Mouse (Mus musculus): ENCODE measurements around the gene Mcat. TPM values are rescaled to one million over a fixed set of nuclear protein-coding genes. Genes with fewer than 3 reads are reported as not detected.

The Mcat gene
- polyA plus RNA-seq, 1 experiment from 2014 or later, result 44.9 TPM

GRCm38 (mm10) chr15:83563857-83564651 is 467 bp upstream of the Mcat start:
- Histone ChIP-seq H3K27me3 (ENCODE audit: control insufficient read depth, insufficient read depth, low read length) (no peaks in the 10 kb centered on the region), H3K27ac (replicated peaks; ENCODE audit: low read depth, low read length) (no peak overlapping the region), H3K9me3 (ENCODE audit: control insufficient read depth, low read length) (no peaks in the 10 kb centered on the region), H3K4me2 (ENCODE audit: low read depth, severe bottlenecking) (peak overlapping the region; percentile 99), H3K4me1 (ENCODE audit: control insufficient read depth, insufficient read depth, low read length) (peaks cover 14% of the 10 kb centered on the region), H3K4me3 (ENCODE audit: low read depth, low read length) (peak overlapping the region; percentile 42), H3K36me3 (ENCODE audit: control insufficient read depth, insufficient read depth, low read length) (no peaks in the 10 kb centered on the region), H3K9ac (ENCODE audit: low read length) (peak overlapping the region; percentile 67)
- peak; percentile 37; the same call in 1 of the 2 replicates for ATAC-seq (ENCODE audit: insufficient number of reproducible peaks, low FRiP score, low TSS enrichment, low read depth)
- peak; percentile 69 for DNase-seq (ENCODE audit: low spot score)
- 2% methylated on average over 27 of the region's 27 CpGs for WGBS

GRCm38 (mm10) chr15:83562626-83563270 is 839 bp downstream of the Mcat start:
- WGBS, result 36% methylated on average over 15 of the region's 15 CpGs
- ATAC-seq (ENCODE audit: insufficient number of reproducible peaks, low FRiP score, low TSS enrichment, low read depth), result no peak
- Histone ChIP-seq H3K4me3 (ENCODE audit: low read depth, low read length) (peak overlapping the region; percentile 14; the same call in 1 of the 2 replicates), H3K9me3 (ENCODE audit: control insufficient read depth, low read length) (no peaks in the 10 kb centered on the region), H3K4me2 (ENCODE audit: low read depth, severe bottlenecking) (peak overlapping the region; percentile 99), H3K27ac (replicated peaks; ENCODE audit: low read depth, low read length) (no peak overlapping the region), H3K36me3 (ENCODE audit: control insufficient read depth, insufficient read depth, low read length) (no peaks in the 10 kb centered on the region), H3K27me3 (ENCODE audit: control insufficient read depth, insufficient read depth, low read length) (no peaks in the 10 kb centered on the region), H3K9ac (ENCODE audit: low read length) (no peak overlapping the region; the same call in 1 of the 2 replicates), H3K4me1 (ENCODE audit: control insufficient read depth, insufficient read depth, low read length) (peaks cover 14% of the 10 kb centered on the region)
- DNase-seq (ENCODE audit: low spot score), result peak; percentile 68

GRCm38 (mm10) chr15:83560941-83561477 is 2.6 kb downstream of the Mcat start:
- 74% methylated on average over 5 of the region's 5 CpGs for WGBS
- H3K27me3 ChIP-seq (ENCODE audit: control insufficient read depth, insufficient read depth, low read length), result no peaks in the 10 kb centered on the region
- no peaks in the 10 kb centered on the region for H3K36me3 ChIP-seq (ENCODE audit: control insufficient read depth, insufficient read depth, low read length)
- no peak overlapping the region for H3K4me2 ChIP-seq (ENCODE audit: low read depth, severe bottlenecking)
- no peaks in the 10 kb centered on the region for H3K9me3 ChIP-seq (ENCODE audit: control insufficient read depth, low read length)
- H3K27ac ChIP-seq (replicated peaks; ENCODE audit: low read depth, low read length), result no peak overlapping the region
- H3K4me1 ChIP-seq (ENCODE audit: control insufficient read depth, insufficient read depth, low read length), result peaks cover 14% of the 10 kb centered on the region
- no peak for ATAC-seq (ENCODE audit: insufficient number of reproducible peaks, low FRiP score, low TSS enrichment, low read depth)
- H3K4me3 ChIP-seq (ENCODE audit: low read depth, low read length), result no peak overlapping the region
- H3K9ac ChIP-seq (ENCODE audit: low read length), result no peak overlapping the region
- no peak for DNase-seq (ENCODE audit: low spot score)

- peak; percentile 92 for DNase-seq (ENCODE audit: low spot score)
These were observed 8.2 kb downstream of the Mcat start for GRCm38 (mm10) chr15:83555161-83555974.

GRCm38 (mm10) chr15:83553831-83554230 is 9.8 kb downstream of the Mcat start:
- H3K4me1 ChIP-seq (ENCODE audit: control insufficient read depth, insufficient read depth, low read length), result no peaks in the 10 kb centered on the region
- ATAC-seq (ENCODE audit: insufficient number of reproducible peaks, low FRiP score, low TSS enrichment, low read depth), result no peak
- H3K9me3 ChIP-seq (ENCODE audit: control insufficient read depth, low read length), result no peaks in the 10 kb centered on the region
- peaks cover 7% of the 10 kb centered on the region for H3K36me3 ChIP-seq (ENCODE audit: control insufficient read depth, insufficient read depth, low read length)
- no peak overlapping the region for H3K9ac ChIP-seq (ENCODE audit: low read length)
- H3K27ac ChIP-seq (replicated peaks; ENCODE audit: low read depth, low read length), result no peak overlapping the region
- no peak overlapping the region for H3K4me2 ChIP-seq (ENCODE audit: low read depth, severe bottlenecking)
- no peak for DNase-seq (ENCODE audit: low spot score)
- no peaks in the 10 kb centered on the region for H3K27me3 ChIP-seq (ENCODE audit: control insufficient read depth, insufficient read depth, low read length)
- H3K4me3 ChIP-seq (ENCODE audit: low read depth, low read length), result no peak overlapping the region

More at GRCm38 (mm10) chr15:83555161-83555974, 8.2 kb downstream of the Mcat start:
- Histone ChIP-seq H3K36me3 (ENCODE audit: control insufficient read depth, insufficient read depth, low read length) (no peaks in the 10 kb centered on the region; the same call in none of the 2 replicates), H3K27ac (replicated peaks; ENCODE audit: low read depth, low read length) (peak overlapping the region; percentile 91), H3K4me1 (ENCODE audit: control insufficient read depth, insufficient read depth, low read length) (no peaks in the 10 kb centered on the region), H3K9ac (ENCODE audit: low read length) (peak overlapping the region; percentile 96), H3K4me3 (ENCODE audit: low read depth, low read length) (peak overlapping the region; percentile 69), H3K27me3 (ENCODE audit: control insufficient read depth, insufficient read depth, low read length) (no peaks in the 10 kb centered on the region), H3K4me2 (ENCODE audit: low read depth, severe bottlenecking) (peak overlapping the region; percentile 64), H3K9me3 (ENCODE audit: control insufficient read depth, low read length) (no peaks in the 10 kb centered on the region)
- ATAC-seq (ENCODE audit: insufficient number of reproducible peaks, low FRiP score, low TSS enrichment, low read depth), result peak; percentile 83
- under 1% methylated on average over 65 of the region's 74 CpGs for WGBS

GRCm38 (mm10) chr15:83550137-83550536 is 13.4 kb downstream of the Mcat start:
- H3K4me1 ChIP-seq (ENCODE audit: control insufficient read depth, insufficient read depth, low read length), result no peaks in the 10 kb centered on the region
- no peak overlapping the region for H3K27ac ChIP-seq (replicated peaks; ENCODE audit: low read depth, low read length)
- no peaks in the 10 kb centered on the region for H3K9me3 ChIP-seq (ENCODE audit: control insufficient read depth, low read length)
- no peak for ATAC-seq (ENCODE audit: insufficient number of reproducible peaks, low FRiP score, low TSS enrichment, low read depth)
- no peak for DNase-seq (ENCODE audit: low spot score)
- 90% methylated on average over 2 of the region's 2 CpGs for WGBS
- H3K4me2 ChIP-seq (ENCODE audit: low read depth, severe bottlenecking), result no peak overlapping the region
- no peak overlapping the region for H3K4me3 ChIP-seq (ENCODE audit: low read depth, low read length)
- peaks cover 18% of the 10 kb centered on the region for H3K36me3 ChIP-seq (ENCODE audit: control insufficient read depth, insufficient read depth, low read length)
- H3K27me3 ChIP-seq (ENCODE audit: control insufficient read depth, insufficient read depth, low read length), result no peaks in the 10 kb centered on the region
- no peak overlapping the region for H3K9ac ChIP-seq (ENCODE audit: low read length)

- no peak for ATAC-seq (ENCODE audit: insufficient number of reproducible peaks, low FRiP score, low TSS enrichment, low read depth)
- 92% methylated on average over 8 of the region's 8 CpGs for WGBS
These were observed 16.4 kb downstream of the Mcat start for GRCm38 (mm10) chr15:83547144-83547543.

GRCm38 (mm10) chr15:83546029-83546428 is 17.6 kb downstream of the Mcat start:
- ATAC-seq (ENCODE audit: insufficient number of reproducible peaks, low FRiP score, low TSS enrichment, low read depth) (no peak), DNase-seq (ENCODE audit: low spot score) (no peak)
- Histone ChIP-seq H3K27ac (replicated peaks; ENCODE audit: low read depth, low read length) (no peak overlapping the region), H3K36me3 (ENCODE audit: control insufficient read depth, insufficient read depth, low read length) (peaks cover 18% of the 10 kb centered on the region), H3K9ac (ENCODE audit: low read length) (no peak overlapping the region), H3K9me3 (ENCODE audit: control insufficient read depth, low read length) (no peaks in the 10 kb centered on the region), H3K4me2 (ENCODE audit: low read depth, severe bottlenecking) (no peak overlapping the region), H3K4me3 (ENCODE audit: low read depth, low read length) (no peak overlapping the region), H3K27me3 (ENCODE audit: control insufficient read depth, insufficient read depth, low read length) (no peaks in the 10 kb centered on the region), H3K4me1 (ENCODE audit: control insufficient read depth, insufficient read depth, low read length) (no peaks in the 10 kb centered on the region)
- 91% methylated on average over 7 of the region's 7 CpGs for WGBS

More at GRCm38 (mm10) chr15:83547144-83547543, 16.4 kb downstream of the Mcat start:
- Histone ChIP-seq H3K4me3 (ENCODE audit: low read depth, low read length) (no peak overlapping the region), H3K27me3 (ENCODE audit: control insufficient read depth, insufficient read depth, low read length) (no peaks in the 10 kb centered on the region), H3K27ac (replicated peaks; ENCODE audit: low read depth, low read length) (no peak overlapping the region), H3K4me2 (ENCODE audit: low read depth, severe bottlenecking) (no peak overlapping the region), H3K4me1 (ENCODE audit: control insufficient read depth, insufficient read depth, low read length) (no peaks in the 10 kb centered on the region), H3K9me3 (ENCODE audit: control insufficient read depth, low read length) (no peaks in the 10 kb centered on the region), H3K36me3 (ENCODE audit: control insufficient read depth, insufficient read depth, low read length) (peaks cover 18% of the 10 kb centered on the region), H3K9ac (ENCODE audit: low read length) (no peak overlapping the region)
- no peak for DNase-seq (ENCODE audit: low spot score)
